Mouse (Mus musculus) forebrain, postnatal 0 days (tissue): Measurements from ENCODE around the gene Rnf149. TPM values are rescaled to one million over a fixed set of nuclear protein-coding genes. Genes with fewer than 3 reads are reported as not detected.

Experiments used
- ATAC-seq: fragments of 200-750 bp; cut with Nextera tagmentation; 2 replicates; pipeline ENCODE4 v1.8.0; 2017; ENCODE audit warnings: mild to moderate bottlenecking, moderate library complexity
- DNase-seq: peaks from one replicate; pipeline ENCODE4 v3.0.0-alpha.2; 2015
- H3K27ac ChIP-seq: fragments of 300-500 bp; sonication (generic); 2 replicates; pipeline ENCODE4 v1.5.1; 2014; ENCODE audit warnings: low read depth, mild to moderate bottlenecking, antibody characterized with exemption, low read length, moderate library complexity, mixed read lengths
- H3K27me3 ChIP-seq: fragments of 300-500 bp; sonication (generic); 2 replicates; pipeline ENCODE4 v1.6.1; 2014; ENCODE audit warnings: mild to moderate bottlenecking, low read length, mixed read lengths; ENCODE audit not compliant: insufficient read depth
- H3K36me3 ChIP-seq: fragments of 300-500 bp; sonication (generic); 2 replicates; pipeline ENCODE4 v1.6.1; 2014; ENCODE audit warnings: mild to moderate bottlenecking, moderate library complexity; ENCODE audit not compliant: insufficient read depth
- H3K4me1 ChIP-seq: fragments of 300-500 bp; sonication (generic); 2 replicates; pipeline ENCODE4 v1.6.1; 2014; ENCODE audit warnings: antibody characterized with exemption; ENCODE audit not compliant: insufficient read depth
- H3K4me2 ChIP-seq: fragments of 300-500 bp; sonication (generic); 2 replicates; pipeline ENCODE4 v1.6.1; 2014; ENCODE audit warnings: low read depth, mild to moderate bottlenecking, moderate library complexity
- H3K4me3 ChIP-seq: fragments of 300-500 bp; sonication (generic); 2 replicates; pipeline ENCODE4 v1.5.1; 2014; ENCODE audit warnings: low read depth, low read length, mixed read lengths
- H3K9ac ChIP-seq: fragments of 300-500 bp; sonication (generic); 2 replicates; pipeline ENCODE4 v1.6.1; 2014; ENCODE audit warnings: mild to moderate bottlenecking
- H3K9me3 ChIP-seq: fragments of 300-500 bp; sonication (generic); 2 replicates; pipeline ENCODE4 v1.6.1; 2016; ENCODE audit warnings: low read length
- CTCF ChIP-seq: sonication (generic); IDR thresholded peaks from 2 replicates; pipeline ENCODE4 v1.5.1; 2016; ENCODE audit warnings: antibody characterized with exemption, control low read depth, low read depth
- WGBS: fragments of 180-500 bp; shearing (Covaris S2); extraction: QIAGEN DNeasy Blood & Tissue Kit; methylation state at CpG from one replicate; pipeline ENCODE4 v1.1.7; 2014; 5-methylcytosine and 5-hydroxymethylcytosine counted together
- polyA plus RNA-seq: library from polyadenylated mRNA; unstranded; fragments of >200 nt; fragmentation: Nextera tagmentation; extraction: Ambion mirVana; gene quantifications from 2 replicates; pipeline ENCODE4 v1.2.1, GENCODE M21; 2015
- total RNA-seq: library from RNA; depleted of rRNA; stranded (reverse); fragments of >200 nt; gene quantifications from 2 replicates; pipeline ENCODE4 v1.2.3, GENCODE M21; 2014

Rnf149 gene
- total and polyA plus RNA-seq, 2 experiments from 2014 or later, result 20.0 to 27.5 TPM

GRCm38 (mm10) chr1:39559009-39559408 lies 18.2 kb downstream of the Rnf149 start:
- ATAC-seq, result no peak
- H3K27ac ChIP-seq, result no peak overlapping the region
- peaks cover 34% of the 10 kb centered on the region for H3K36me3 ChIP-seq
- H3K4me3 ChIP-seq, result no peak overlapping the region
- no peak overlapping the region for H3K4me2 ChIP-seq
- H3K27me3 ChIP-seq, result no peaks in the 10 kb centered on the region
- no peaks in the 10 kb centered on the region for H3K9me3 ChIP-seq
- no peak overlapping the region for H3K9ac ChIP-seq
- no peak for DNase-seq
- no peaks in the 10 kb centered on the region for H3K4me1 ChIP-seq
- WGBS, result 95% methylated on average over 2 of the region's 2 CpGs
- TF ChIP-seq CTCF, result no peak

GRCm38 (mm10) chr1:39555556-39556415 lies 21.4 kb downstream of the Rnf149 start:
- DNase-seq, result no peak
- WGBS, result 66% methylated on average over 9 of the region's 9 CpGs
- Histone ChIP-seq H3K9me3 (no peaks in the 10 kb centered on the region), H3K4me3 (no peak overlapping the region), H3K9ac (no peak overlapping the region), H3K27me3 (no peaks in the 10 kb centered on the region), H3K36me3 (peaks cover 42% of the 10 kb centered on the region), H3K27ac (no peak overlapping the region), H3K4me2 (no peak overlapping the region), H3K4me1 (no peaks in the 10 kb centered on the region)
- TF ChIP-seq CTCF, result no peak
- ATAC-seq, result no peak

GRCm38 (mm10) chr1:39549831-39550230 lies 27.4 kb downstream of the Rnf149 start:
- Histone ChIP-seq H3K4me2 (no peak overlapping the region), H3K27me3 (no peaks in the 10 kb centered on the region), H3K9ac (no peak overlapping the region), H3K4me3 (no peak overlapping the region), H3K9me3 (no peaks in the 10 kb centered on the region), H3K4me1 (no peaks in the 10 kb centered on the region), H3K36me3 (peaks cover 48% of the 10 kb centered on the region), H3K27ac (no peak overlapping the region)
- DNase-seq (no peak), ATAC-seq (no peak)
- 80% methylated on average over 2 of the region's 2 CpGs for WGBS
- no peak for TF ChIP-seq CTCF

- H3K36me3 ChIP-seq, result peaks cover 54% of the 10 kb centered on the region
- ATAC-seq (peak; percentile 27; the same call in 1 of the 2 replicates), DNase-seq (no peak)
- H3K9me3 ChIP-seq, result no peaks in the 10 kb centered on the region
- H3K4me3 ChIP-seq, result no peak overlapping the region
- no peak overlapping the region for H3K9ac ChIP-seq
- peak; percentile 37 for TF ChIP-seq CTCF
- 71% methylated on average over 2 of the region's 2 CpGs for WGBS
- H3K27ac ChIP-seq, result no peak overlapping the region
- H3K4me2 ChIP-seq, result no peak overlapping the region
- H3K27me3 ChIP-seq, result no peaks in the 10 kb centered on the region
- no peaks in the 10 kb centered on the region for H3K4me1 ChIP-seq
Observed at GRCm38 (mm10) chr1:39547238-39547637, 30.0 kb downstream of the Rnf149 start.

- H3K4me3 ChIP-seq, result no peak overlapping the region
- H3K27me3 ChIP-seq, result no peaks in the 10 kb centered on the region
- ATAC-seq (no peak), DNase-seq (no peak)
- no peaks in the 10 kb centered on the region for H3K4me1 ChIP-seq
- H3K9me3 ChIP-seq, result no peaks in the 10 kb centered on the region
- H3K36me3 ChIP-seq, result peaks cover 50% of the 10 kb centered on the region
- no peak for TF ChIP-seq CTCF
- H3K4me2 ChIP-seq, result no peak overlapping the region
- 85% methylated on average over 6 of the region's 6 CpGs for WGBS
- H3K27ac ChIP-seq, result no peak overlapping the region
- H3K9ac ChIP-seq, result no peak overlapping the region
Observed at GRCm38 (mm10) chr1:39546160-39546866, 30.9 kb downstream of the Rnf149 start.

- H3K27ac ChIP-seq, result no peak overlapping the region
- H3K4me1 ChIP-seq, result no peaks in the 10 kb centered on the region
- no peak overlapping the region for H3K9ac ChIP-seq
- peaks cover 56% of the 10 kb centered on the region for H3K36me3 ChIP-seq
- no peaks in the 10 kb centered on the region for H3K9me3 ChIP-seq
- ATAC-seq (no peak), DNase-seq (no peak)
- 74% methylated on average over 7 of the region's 7 CpGs for WGBS
- no peak overlapping the region for H3K4me3 ChIP-seq
- TF ChIP-seq CTCF, result no peak
- no peak overlapping the region for H3K4me2 ChIP-seq
- no peaks in the 10 kb centered on the region for H3K27me3 ChIP-seq
Observed at GRCm38 (mm10) chr1:39545589-39545988, 31.6 kb downstream of the Rnf149 start.

- H3K36me3 ChIP-seq, result peaks cover 53% of the 10 kb centered on the region
- DNase-seq (no peak), ATAC-seq (no peak)
- H3K4me2 ChIP-seq, result no peak overlapping the region
- H3K9me3 ChIP-seq, result no peaks in the 10 kb centered on the region
- no peak overlapping the region for H3K27ac ChIP-seq
- TF ChIP-seq CTCF, result peak; percentile 27
- H3K27me3 ChIP-seq, result no peaks in the 10 kb centered on the region
- 0 out of 2 replicates have a peak, but pooled peaks cover 3% of the 10 kb centered on the region for H3K4me1 ChIP-seq
- H3K9ac ChIP-seq, result no peak overlapping the region
- H3K4me3 ChIP-seq, result no peak overlapping the region
Observed at GRCm38 (mm10) chr1:39540592-39540991, 36.6 kb downstream of the Rnf149 start.
